Mouse (Mus musculus) forebrain, embryonic 11.5 days (tissue): ENCODE measurements around the gene Zmpste24. TPM values are rescaled to one million over a fixed set of nuclear protein-coding genes. Genes with fewer than 3 reads are reported as not detected.
"Not testable (repeated sequence)": the region's sequence is repeated elsewhere in the genome, so short reads cannot be mapped to it uniquely, and the experiment has no call there.

Source experiments
- ATAC-seq: fragments of 200-750 bp; cut with Nextera tagmentation; replicated peaks from 2 replicates; pipeline ENCODE4 v1.8.0; 2017; ENCODE audit warnings: moderate TSS enrichment; ENCODE audit not compliant: low FRiP score
- DNase-seq: peaks from one replicate; pipeline ENCODE4 v3.0.0-alpha.2; 2017; ENCODE audit warnings: low spot score
- H3K27ac ChIP-seq: fragments of 300-500 bp; sonication (generic); 2 replicates; pipeline ENCODE4 v1.5.1; 2014; ENCODE audit warnings: low read depth, low read length
- H3K27me3 ChIP-seq: fragments of 300-500 bp; sonication (generic); 2 replicates; pipeline ENCODE4 v1.6.1; 2014; ENCODE audit warnings: mild to moderate bottlenecking, low read length, mixed read lengths; ENCODE audit not compliant: control insufficient read depth, insufficient read depth
- H3K36me3 ChIP-seq: fragments of 300-500 bp; sonication (generic); 2 replicates; pipeline ENCODE4 v1.6.1; 2014; ENCODE audit warnings: mild to moderate bottlenecking, low read length, moderate library complexity, mixed read lengths; ENCODE audit not compliant: control insufficient read depth, insufficient read depth
- H3K4me1 ChIP-seq: fragments of 300-500 bp; sonication (generic); replicated peaks from 2 replicates; pipeline ENCODE4 v1.6.1; 2014; ENCODE audit warnings: low read length, mixed read lengths; ENCODE audit not compliant: control insufficient read depth, insufficient read depth
- H3K4me2 ChIP-seq: fragments of 300-500 bp; sonication (generic); 2 replicates; pipeline ENCODE4 v1.6.1; 2014; ENCODE audit warnings: low read depth, mild to moderate bottlenecking, low read length, moderate library complexity, mixed read lengths; ENCODE audit not compliant: severe bottlenecking
- H3K4me3 ChIP-seq: fragments of 300-500 bp; sonication (generic); 2 replicates; pipeline ENCODE4 v1.5.1; 2014; ENCODE audit warnings: low read depth, low read length
- H3K9ac ChIP-seq: fragments of 300-500 bp; sonication (generic); 2 replicates; pipeline ENCODE4 v1.6.1; 2014; ENCODE audit warnings: low read length
- H3K9me3 ChIP-seq: fragments of 300-500 bp; sonication (generic); 2 replicates; pipeline ENCODE4 v1.6.1; 2016; ENCODE audit warnings: low read length, mixed read lengths; ENCODE audit not compliant: control insufficient read depth
- WGBS: fragments of 180-500 bp; shearing (Covaris S2); extraction: QIAGEN DNeasy Blood & Tissue Kit; methylation state at CpG from one replicate; pipeline ENCODE4 v1.1.7; 2014; 5-methylcytosine and 5-hydroxymethylcytosine counted together
- polyA plus RNA-seq: library from polyadenylated mRNA; unstranded; fragments of >200 nt; fragmentation: Nextera tagmentation; extraction: Ambion mirVana; gene quantifications from 2 replicates; pipeline ENCODE4 v1.2.1, GENCODE M21; 2014

The Zmpste24 gene
- polyA plus RNA-seq, 1 experiment from 2014 or later, result 25.5 TPM

DNA sequence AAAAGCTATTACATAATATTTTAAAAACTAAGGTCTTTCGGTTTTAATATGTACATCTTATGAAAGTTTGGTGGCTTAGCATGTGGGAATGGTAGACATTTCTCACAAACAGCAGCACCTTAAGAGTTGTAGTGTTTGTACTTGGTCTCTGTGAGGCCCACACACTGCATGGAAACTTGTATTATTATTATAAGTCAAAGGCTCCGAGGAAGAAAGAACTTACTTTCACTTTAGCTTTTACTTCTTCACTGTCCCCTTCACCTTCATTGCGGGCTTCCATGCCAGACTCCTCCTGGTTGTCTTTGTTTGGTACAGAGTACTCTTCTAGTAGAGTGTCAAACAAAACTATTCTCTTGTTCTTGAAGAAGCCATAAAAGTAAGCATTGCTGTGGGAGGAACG, 23.8 kb downstream of the Zmpste24 start:
- Histone ChIP-seq H3K4me3 (no peak overlapping the region), H3K4me2 (no peak overlapping the region), H3K27ac (no peak overlapping the region), H3K36me3 (peaks cover 4% of the 10 kb centered on the region; the same call in 1 of the 2 replicates), H3K4me1 (no peaks in the 10 kb centered on the region), H3K9ac (no peak overlapping the region), H3K27me3 (no peaks in the 10 kb centered on the region), H3K9me3 (no peaks in the 10 kb centered on the region)
- no peak for DNase-seq
- no peak for ATAC-seq
- WGBS, result 91% methylated on average over 4 of the region's 4 CpGs

DNA sequence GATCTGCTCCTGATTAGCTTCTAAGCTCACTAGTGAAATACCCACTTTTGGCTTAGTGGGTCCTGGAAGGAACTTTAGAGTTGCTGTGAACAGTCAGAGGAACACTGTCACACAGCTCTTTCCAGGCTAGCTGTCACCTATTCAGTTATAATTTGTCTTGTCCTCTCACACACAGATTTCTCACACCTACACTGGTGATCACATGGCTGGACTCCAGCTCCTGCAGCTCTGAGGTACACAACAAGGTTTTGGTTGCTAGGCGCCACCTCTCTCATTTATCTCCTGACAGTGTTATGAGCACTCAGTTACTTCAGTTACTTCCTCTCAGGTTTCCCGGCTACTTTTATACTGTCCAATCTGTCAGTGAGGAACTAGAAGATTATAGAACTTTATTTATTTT, 32.7 kb downstream of the Zmpste24 start:
- H3K36me3 ChIP-seq, result no peaks in the 10 kb centered on the region; the same call in 1 of the 2 replicates
- no peaks in the 10 kb centered on the region for H3K4me1 ChIP-seq
- no peak overlapping the region for H3K4me2 ChIP-seq
- H3K27me3 ChIP-seq, result no peaks in the 10 kb centered on the region
- H3K9ac ChIP-seq, result no peak overlapping the region
- no peak overlapping the region for H3K4me3 ChIP-seq
- H3K27ac ChIP-seq, result no peak overlapping the region
- DNase-seq, result no peak
- WGBS, result 93% methylated on average over 2 of the region's 2 CpGs
- no peaks in the 10 kb centered on the region for H3K9me3 ChIP-seq
- no peak for ATAC-seq

DNA sequence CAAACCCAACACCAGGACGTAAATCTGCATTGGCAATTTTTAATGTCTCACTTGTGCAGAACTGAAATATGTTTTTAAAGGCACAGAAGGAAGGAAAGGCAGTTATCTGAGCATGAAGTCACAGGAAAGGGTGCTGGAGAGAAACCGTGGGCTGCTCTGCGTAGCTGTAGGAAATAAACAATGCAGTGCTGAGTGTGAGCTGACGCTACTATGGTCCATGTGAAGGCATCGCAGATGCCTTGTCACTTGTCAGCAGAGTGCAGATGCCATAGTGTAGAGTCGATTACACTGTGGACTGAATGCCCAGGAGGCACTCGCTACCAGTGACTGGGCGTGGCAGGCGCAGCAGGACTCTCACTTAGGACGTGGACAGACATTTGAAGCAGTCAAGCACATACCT, 38.8 kb downstream of the Zmpste24 start:
- H3K9me3 ChIP-seq, H3K4me3 ChIP-seq, H3K4me1 ChIP-seq, H3K27ac ChIP-seq, H3K9ac ChIP-seq, H3K27me3 ChIP-seq, H3K36me3 ChIP-seq, H3K4me2 ChIP-seq, ATAC-seq, DNase-seq: not testable (repeated sequence)
- 90% methylated on average over 9 of the region's 10 CpGs for WGBS

DNA sequence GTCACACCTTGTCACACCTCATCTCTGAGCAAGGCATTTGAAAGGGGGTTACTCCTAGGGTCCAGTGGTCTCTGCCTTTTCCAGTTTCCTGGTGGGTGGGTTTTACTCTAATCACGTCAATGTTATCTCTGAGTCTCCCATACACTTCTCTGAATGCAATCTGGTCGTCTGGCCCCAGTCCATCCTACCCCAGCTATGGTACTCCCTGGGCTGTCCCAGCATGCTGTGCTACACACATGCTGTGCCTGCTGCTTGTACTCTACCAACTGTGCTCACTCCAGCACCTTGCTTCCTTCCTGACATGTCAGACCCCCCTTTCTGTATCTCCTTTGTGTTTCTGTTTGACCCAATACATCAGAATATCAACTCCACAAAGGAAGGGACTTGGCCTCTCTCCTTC, 41.0 kb downstream of the Zmpste24 start:
- DNase-seq (no peak), ATAC-seq (no peak)

DNA sequence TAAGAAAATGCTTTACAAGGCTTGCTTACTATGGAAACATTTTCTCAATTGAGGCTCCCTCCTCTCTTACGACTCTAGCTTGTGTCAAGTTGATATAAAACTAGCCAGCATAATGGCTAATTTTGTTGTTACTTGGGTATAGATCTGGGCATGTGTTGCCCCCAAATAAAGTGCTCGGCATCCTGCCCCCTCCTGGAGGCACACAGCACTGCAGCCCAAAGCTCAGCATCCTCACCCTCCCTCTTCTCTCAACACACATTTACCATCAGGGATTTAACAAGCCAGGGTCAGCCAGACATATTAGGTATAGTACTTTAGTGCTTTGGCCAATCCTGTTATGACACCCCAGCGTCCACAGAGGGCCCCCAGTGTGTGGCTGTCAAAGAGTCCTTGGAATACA, 41.7 kb downstream of the Zmpste24 start:
- ATAC-seq (0 out of 2 replicates have a peak, but pooled peaks have one; percentile 32), DNase-seq (no peak)
- Histone ChIP-seq H3K4me3 (no peak overlapping the region), H3K9ac (no peak overlapping the region), H3K4me1 (peaks cover 2% of the 10 kb centered on the region; the same call in 1 of the 2 replicates), H3K27ac (no peak overlapping the region), H3K4me2 (no peak overlapping the region), H3K36me3 (no peaks in the 10 kb centered on the region; the same call in 1 of the 2 replicates), H3K9me3 (no peaks in the 10 kb centered on the region), H3K27me3 (peaks cover 2% of the 10 kb centered on the region)
- WGBS, result 48% methylated on average over 3 of the region's 3 CpGs

More for the DNA sequence above, 41.0 kb downstream of the Zmpste24 start:
- Histone ChIP-seq H3K4me3 (no peak overlapping the region), H3K27ac (no peak overlapping the region), H3K4me1 (peaks cover 2% of the 10 kb centered on the region; the same call in 1 of the 2 replicates), H3K4me2 (no peak overlapping the region), H3K9ac (no peak overlapping the region), H3K36me3 (no peaks in the 10 kb centered on the region; the same call in 1 of the 2 replicates), H3K9me3 (no peaks in the 10 kb centered on the region), H3K27me3 (peaks cover 2% of the 10 kb centered on the region)
- 76% methylated on average over 2 of the region's 2 CpGs for WGBS

DNA sequence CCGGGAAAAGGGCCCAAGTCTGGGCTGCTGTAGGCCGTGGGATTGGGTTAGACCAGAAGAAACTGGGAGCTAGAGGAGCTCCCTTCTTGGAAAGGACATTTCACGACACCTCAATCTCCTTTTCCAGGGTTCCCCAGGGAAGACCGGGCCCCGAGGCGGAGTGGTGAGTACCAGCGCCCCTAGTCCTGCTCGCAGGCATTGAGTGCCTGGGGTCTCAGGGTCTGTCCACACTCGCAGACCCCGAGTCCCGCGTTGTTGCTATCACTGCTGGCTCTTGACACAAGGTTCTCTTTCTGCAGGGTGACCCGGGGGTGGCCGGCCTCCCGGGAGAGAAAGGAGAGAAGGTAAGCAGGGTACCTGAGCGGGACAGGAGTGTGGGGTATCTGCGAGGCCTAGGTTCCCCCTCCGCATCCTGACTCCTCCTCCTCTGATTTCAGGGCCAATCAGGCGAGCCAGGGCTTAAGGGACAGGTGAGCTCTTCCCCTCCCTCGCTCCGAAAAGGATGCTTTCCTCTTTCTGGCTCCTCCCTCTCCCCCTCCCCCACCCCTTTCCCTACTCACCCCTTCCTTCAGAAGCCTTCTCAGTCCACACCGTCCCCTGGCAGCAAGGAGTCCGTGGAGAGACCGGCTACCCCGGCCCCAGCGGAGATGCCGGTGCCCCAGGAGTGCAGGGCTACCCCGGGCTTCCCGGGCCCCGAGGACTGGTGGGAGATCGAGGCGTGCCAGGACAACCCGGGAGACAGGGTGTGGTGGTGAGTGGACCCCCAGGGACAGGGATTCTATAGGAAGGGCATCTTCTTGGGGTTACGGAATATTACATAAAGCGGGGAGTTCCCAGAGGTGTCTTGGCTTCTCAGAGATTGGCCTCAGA, 45.4 kb downstream of the Zmpste24 start:
- DNase-seq (no peak), ATAC-seq (0 out of 2 replicates have a peak, but pooled peaks have one; percentile 22)
- peak overlapping the region; percentile 24 for H3K4me2 ChIP-seq
- WGBS, result 6% methylated on average over 34 of the region's 35 CpGs
- peaks cover 2% of the 10 kb centered on the region for H3K27me3 ChIP-seq
- no peak overlapping the region; the same call in 1 of the 2 replicates for H3K9ac ChIP-seq
- H3K4me3 ChIP-seq, result peak overlapping the region; percentile 8; the same call in 1 of the 2 replicates
- H3K27ac ChIP-seq, result no peak overlapping the region
- H3K36me3 ChIP-seq, result no peaks in the 10 kb centered on the region
- no peaks in the 10 kb centered on the region for H3K9me3 ChIP-seq
- peaks cover 2% of the 10 kb centered on the region; the same call in 1 of the 2 replicates for H3K4me1 ChIP-seq

DNA sequence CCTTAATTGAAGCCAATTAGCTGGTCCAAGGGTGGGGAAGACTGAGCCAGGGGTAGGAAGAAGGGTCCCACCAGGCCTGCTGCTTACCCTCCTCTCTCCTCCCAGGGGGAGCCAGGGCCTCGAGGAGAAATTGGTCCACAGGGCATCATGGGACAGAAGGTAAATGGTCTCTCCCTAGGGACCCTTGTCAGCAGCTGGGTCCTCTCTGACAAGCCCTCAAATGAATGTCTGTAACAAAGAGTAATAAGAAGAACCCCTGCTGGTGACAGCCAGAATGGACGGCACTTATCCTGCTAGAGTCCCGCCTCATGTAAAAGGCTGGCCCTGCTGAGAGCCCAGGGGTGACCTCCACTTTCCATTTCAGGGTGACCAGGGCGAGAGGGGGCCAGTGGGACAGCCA, 46.2 kb downstream of the Zmpste24 start:
- 26% methylated on average over 4 of the region's 4 CpGs for WGBS
- H3K9me3 ChIP-seq, result no peaks in the 10 kb centered on the region
- no peak overlapping the region for H3K9ac ChIP-seq
- no peaks in the 10 kb centered on the region for H3K36me3 ChIP-seq
- H3K4me3 ChIP-seq, result no peak overlapping the region
- ATAC-seq (0 out of 2 replicates have a peak, but pooled peaks have one; percentile 25), DNase-seq (no peak)
- peaks cover 2% of the 10 kb centered on the region; the same call in 1 of the 2 replicates for H3K4me1 ChIP-seq
- H3K27me3 ChIP-seq, result peaks cover 2% of the 10 kb centered on the region
- no peak overlapping the region for H3K27ac ChIP-seq
- H3K4me2 ChIP-seq, result no peak overlapping the region

DNA sequence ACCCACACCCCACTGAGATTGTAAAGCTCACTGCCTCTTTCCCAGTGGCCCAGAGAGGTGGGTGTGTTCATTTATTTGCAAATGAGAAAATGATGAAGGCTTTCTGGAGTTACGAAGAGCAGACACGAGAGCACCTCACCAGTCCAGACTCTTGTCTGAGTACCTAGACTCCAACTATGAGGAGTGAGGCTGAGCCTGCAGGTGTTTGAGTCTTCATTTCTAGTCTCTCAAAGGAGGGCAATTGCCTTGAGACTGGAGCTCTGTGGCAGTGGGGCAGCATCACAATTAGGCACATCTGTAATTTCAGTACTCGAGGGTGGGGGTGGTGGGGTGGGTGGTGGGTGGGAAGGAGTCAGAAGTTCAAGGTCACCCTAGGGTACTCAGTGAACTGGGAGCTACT, 55.1 kb downstream of the Zmpste24 start:
- Histone ChIP-seq H3K27me3 (peaks cover 17% of the 10 kb centered on the region), H3K36me3 (no peaks in the 10 kb centered on the region), H3K27ac (no peak overlapping the region), H3K4me1 (peaks cover 10% of the 10 kb centered on the region), H3K9ac (no peak overlapping the region), H3K9me3 (no peaks in the 10 kb centered on the region), H3K4me2 (no peak overlapping the region), H3K4me3 (no peak overlapping the region)
- DNase-seq (no peak), ATAC-seq (no peak)
- 67% methylated on average over 3 of the region's 3 CpGs for WGBS
